Mouse (Mus musculus): ENCODE data around the gene Cox14. TPM values are rescaled to one million over a fixed set of nuclear protein-coding genes. Genes with fewer than 3 reads are reported as not detected.

The Cox14 gene
- polyA plus RNA-seq, 1 experiment from 2014 or later, result 164 TPM

DNA sequence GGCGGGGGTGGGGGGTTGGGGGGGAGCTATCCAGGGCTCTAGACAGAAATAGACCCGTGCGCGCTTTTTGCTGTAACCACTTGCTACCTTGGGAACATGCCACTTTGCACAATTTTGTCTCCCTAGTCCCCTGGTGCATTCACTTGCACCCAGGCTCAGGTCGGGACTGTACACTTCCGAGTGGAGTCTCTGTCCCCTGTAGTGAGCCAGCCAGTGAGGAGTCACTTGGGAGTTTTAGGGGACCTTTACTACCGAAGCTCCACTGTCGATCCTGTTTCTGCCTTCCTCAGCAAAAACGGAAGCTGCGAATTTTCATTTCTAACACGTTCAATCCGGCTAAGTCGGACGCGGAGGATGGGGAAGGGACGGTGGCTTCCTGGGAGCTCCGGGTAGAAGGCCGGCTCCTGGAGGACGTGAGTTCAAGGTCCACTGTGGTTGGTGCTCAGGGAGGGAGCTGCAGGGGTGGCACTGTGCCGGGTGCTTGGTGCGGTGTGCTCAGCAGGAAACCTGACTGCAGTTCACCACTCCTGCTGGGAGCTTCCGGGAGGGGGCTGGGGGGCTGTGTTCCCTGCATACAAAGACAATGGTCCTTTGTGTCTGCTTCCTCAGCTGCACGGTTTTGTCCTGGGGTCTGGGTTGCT lies 21.3 kb upstream of the Cox14 start:
- peak overlapping the region; percentile 50 for H3K9ac ChIP-seq (replicated peaks; ENCODE audit: low read depth, low read length)
- 21% methylated on average over 23 of the region's 23 CpGs for WGBS
- peak overlapping the region; percentile 68 for H3K4me3 ChIP-seq (replicated peaks; ENCODE audit: low read length)
- H3K4me2 ChIP-seq (ENCODE audit: low read length), result peak overlapping the region; percentile 83
- ATAC-seq, result no peak
- H3K4me1 ChIP-seq (replicated peaks; ENCODE audit: control insufficient read depth, insufficient read depth, low read length), result peaks cover 34% of the 10 kb centered on the region
- peaks cover 20% of the 10 kb centered on the region for H3K36me3 ChIP-seq (ENCODE audit: control insufficient read depth, insufficient read depth)
- no peaks in the 10 kb centered on the region for H3K27me3 ChIP-seq (replicated peaks; ENCODE audit: control insufficient read depth, insufficient read depth, low read length)
- no peaks in the 10 kb centered on the region for H3K9me3 ChIP-seq (ENCODE audit: control insufficient read depth, low read length)
- H3K27ac ChIP-seq (ENCODE audit: low read length), result peak overlapping the region; percentile 61

DNA sequence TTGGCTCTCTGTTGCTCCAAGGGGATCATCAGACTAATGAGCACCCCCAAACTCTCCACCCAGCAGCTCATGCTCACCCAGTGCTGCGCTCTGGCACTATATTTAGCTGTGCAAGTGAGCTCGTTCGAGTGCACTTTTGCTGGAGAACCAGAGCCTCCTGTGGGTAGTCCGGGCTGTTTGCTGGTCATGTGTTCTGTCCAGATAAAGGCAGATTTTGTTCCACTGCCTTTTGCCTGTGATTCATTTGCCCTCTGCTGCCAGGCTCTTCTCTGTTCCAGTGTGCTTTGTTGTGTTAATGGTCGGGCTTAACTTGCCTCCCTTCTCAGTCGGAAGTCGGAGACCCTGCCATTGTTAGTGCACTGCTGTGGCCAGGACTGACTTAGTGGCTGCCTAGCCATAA lies 20.5 kb upstream of the Cox14 start:
- 29% methylated on average over 7 of the region's 7 CpGs for WGBS
- ATAC-seq, result no peak
- no peaks in the 10 kb centered on the region for H3K27me3 ChIP-seq (replicated peaks; ENCODE audit: control insufficient read depth, insufficient read depth, low read length)
- H3K9me3 ChIP-seq (ENCODE audit: control insufficient read depth, low read length), result no peaks in the 10 kb centered on the region
- H3K9ac ChIP-seq (replicated peaks; ENCODE audit: low read depth, low read length), result no peak overlapping the region
- H3K27ac ChIP-seq (ENCODE audit: low read length), result peak overlapping the region; percentile 61
- peak overlapping the region; percentile 68; the same call in 1 of the 2 replicates for H3K4me3 ChIP-seq (replicated peaks; ENCODE audit: low read length)
- peaks cover 34% of the 10 kb centered on the region for H3K4me1 ChIP-seq (replicated peaks; ENCODE audit: control insufficient read depth, insufficient read depth, low read length)
- peaks cover 25% of the 10 kb centered on the region for H3K36me3 ChIP-seq (ENCODE audit: control insufficient read depth, insufficient read depth)
- H3K4me2 ChIP-seq (ENCODE audit: low read length), result peak overlapping the region; percentile 83

DNA sequence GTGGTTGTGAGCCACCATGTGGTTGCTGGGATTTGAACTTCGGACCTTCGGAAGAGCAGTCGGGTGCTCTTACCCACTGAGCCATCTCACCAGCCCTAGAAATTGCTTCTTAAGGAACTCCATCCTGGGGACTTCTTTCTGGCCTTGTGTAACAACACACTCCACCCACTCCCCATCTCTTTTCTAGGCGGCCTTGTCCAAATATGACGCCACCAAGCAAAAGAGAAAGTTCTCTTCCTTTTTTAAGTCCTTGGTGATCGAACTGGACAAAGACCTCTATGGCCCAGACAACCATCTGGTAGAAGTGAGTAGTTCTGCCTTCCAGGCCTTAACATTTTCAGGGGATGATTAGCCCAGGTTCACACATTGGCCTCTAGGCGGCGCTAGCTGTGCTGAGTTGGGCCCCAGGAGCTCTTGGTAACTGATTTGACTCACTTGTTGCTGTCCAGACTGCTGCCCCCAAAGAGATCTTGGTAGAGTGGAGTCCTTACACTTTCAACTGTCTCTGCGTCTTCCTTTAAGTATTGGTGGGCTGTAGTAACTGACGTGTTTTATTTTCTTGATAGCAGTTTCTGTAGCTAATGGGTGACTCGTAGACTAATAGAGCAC lies 19.9 kb upstream of the Cox14 start, which contains the start of gene Gm17349:
Gm17349 (minus strand) TSS at position 51 of the 609 bp plus-strand sequence.
- Histone ChIP-seq H3K9me3 (ENCODE audit: control insufficient read depth, low read length) (no peaks in the 10 kb centered on the region), H3K36me3 (ENCODE audit: control insufficient read depth, insufficient read depth) (peaks cover 30% of the 10 kb centered on the region), H3K27me3 (replicated peaks; ENCODE audit: control insufficient read depth, insufficient read depth, low read length) (no peaks in the 10 kb centered on the region), H3K4me2 (ENCODE audit: low read length) (peak within 1 kb of the TSS; percentile 83), H3K27ac (ENCODE audit: low read length) (peak within 1 kb of the TSS; percentile 61), H3K4me1 (replicated peaks; ENCODE audit: control insufficient read depth, insufficient read depth, low read length) (peaks cover 34% of the 10 kb centered on the region), H3K9ac (replicated peaks; ENCODE audit: low read depth, low read length) (peak within 1 kb of the TSS; percentile 50), H3K4me3 (replicated peaks; ENCODE audit: low read length) (peak within 1 kb of the TSS; percentile 68)
- ATAC-seq, result no peak
- WGBS, result 63% methylated on average over 11 of the region's 11 CpGs

DNA sequence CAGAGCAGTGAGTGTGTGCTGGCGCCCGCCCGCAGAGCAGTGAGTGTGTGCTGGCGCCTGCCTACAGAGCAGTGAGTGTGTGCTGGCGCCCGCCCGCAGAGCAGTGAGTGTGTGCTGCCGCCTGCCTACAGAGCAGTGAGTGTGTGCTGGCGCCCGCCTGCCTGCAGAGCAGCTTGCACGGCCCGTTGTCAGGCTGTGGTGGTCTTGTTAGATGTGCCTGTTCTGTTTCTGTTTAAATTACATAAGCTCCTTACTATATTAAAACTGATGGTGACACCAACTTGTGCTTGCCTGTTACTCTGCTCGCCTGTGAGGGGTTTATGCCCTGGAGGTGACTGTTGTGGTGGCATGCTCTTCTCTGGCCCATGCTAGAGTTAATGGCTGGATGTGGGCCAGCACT lies 17.2 kb upstream of the Cox14 start:
- 93% methylated on average over 13 of the region's 13 CpGs for whole genome bisulfite sequencing
- peaks cover 20% of the 10 kb centered on the region for H3K4me1 ChIP-seq (replicated peaks; ENCODE audit: control insufficient read depth, insufficient read depth, low read length)
- H3K4me3 ChIP-seq (replicated peaks; ENCODE audit: low read length), result no peak overlapping the region
- H3K36me3 ChIP-seq (ENCODE audit: control insufficient read depth, insufficient read depth), result peaks cover 51% of the 10 kb centered on the region
- no peaks in the 10 kb centered on the region for H3K9me3 ChIP-seq (ENCODE audit: control insufficient read depth, low read length)
- H3K27ac ChIP-seq (ENCODE audit: low read length), result no peak overlapping the region
- H3K27me3 ChIP-seq (replicated peaks; ENCODE audit: control insufficient read depth, insufficient read depth, low read length), result no peaks in the 10 kb centered on the region
- no peak for ATAC-seq
- H3K9ac ChIP-seq (replicated peaks; ENCODE audit: low read depth, low read length), result no peak overlapping the region
- H3K4me2 ChIP-seq (ENCODE audit: low read length), result no peak overlapping the region

DNA sequence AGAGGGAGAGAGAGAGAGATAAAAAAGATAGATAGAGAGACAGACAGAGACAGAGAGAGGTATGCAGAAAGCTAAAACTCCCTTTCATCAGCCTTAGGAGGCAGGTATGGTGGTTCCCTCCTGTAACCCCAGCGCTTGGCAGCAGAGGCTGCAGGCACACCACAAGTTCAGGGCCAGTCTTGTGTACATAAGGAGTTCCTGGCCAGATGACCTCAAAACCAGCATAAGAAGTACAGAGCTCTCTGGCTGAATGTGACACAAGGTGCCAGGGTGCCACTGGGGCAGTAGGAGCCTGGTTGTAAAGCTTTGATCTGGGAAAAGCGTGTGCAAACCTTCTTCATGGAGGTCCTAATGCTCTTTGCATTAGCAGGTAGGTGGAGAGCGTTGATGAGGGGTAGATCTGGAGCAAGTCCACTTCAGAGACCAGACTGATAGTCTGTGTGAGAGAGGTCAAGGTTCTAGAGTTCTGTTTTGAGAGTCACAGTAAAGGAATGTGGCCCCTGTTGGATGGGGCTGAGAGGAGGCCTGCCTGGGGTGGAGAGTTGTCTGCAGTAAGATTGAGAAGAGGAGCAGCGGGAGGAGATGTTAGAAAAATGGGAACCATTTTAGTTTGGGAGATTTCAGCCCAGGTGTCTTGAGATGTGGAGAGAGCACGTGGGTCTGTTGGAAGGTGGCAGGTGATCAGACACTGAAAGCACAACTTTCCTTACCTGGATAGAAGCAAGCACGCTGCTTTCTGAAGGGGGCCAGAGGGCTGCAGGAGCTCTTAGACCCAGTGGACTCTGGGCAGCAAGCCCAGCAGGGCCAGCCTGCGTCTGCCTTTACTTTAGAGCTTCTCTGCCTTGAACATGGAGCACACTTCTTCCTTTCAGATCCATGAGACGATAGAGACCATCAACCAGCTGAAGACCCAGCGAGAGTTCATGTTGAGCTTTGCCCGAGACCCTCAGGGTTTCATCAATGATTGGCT lies 14.9 kb upstream of the Cox14 start:
- H3K4me2 ChIP-seq (ENCODE audit: low read length), result no peak overlapping the region
- ATAC-seq, result no peak
- H3K4me3 ChIP-seq (replicated peaks; ENCODE audit: low read length), result no peak overlapping the region
- no peak overlapping the region for H3K27ac ChIP-seq (ENCODE audit: low read length)
- no peak overlapping the region for H3K9ac ChIP-seq (replicated peaks; ENCODE audit: low read depth, low read length)
- no peaks in the 10 kb centered on the region for H3K27me3 ChIP-seq (replicated peaks; ENCODE audit: control insufficient read depth, insufficient read depth, low read length)
- 95% methylated on average over 10 of the region's 10 CpGs for WGBS
- peaks cover 59% of the 10 kb centered on the region for H3K36me3 ChIP-seq (ENCODE audit: control insufficient read depth, insufficient read depth)
- H3K9me3 ChIP-seq (ENCODE audit: control insufficient read depth, low read length), result no peaks in the 10 kb centered on the region
- peaks cover 8% of the 10 kb centered on the region for H3K4me1 ChIP-seq (replicated peaks; ENCODE audit: control insufficient read depth, insufficient read depth, low read length)

DNA sequence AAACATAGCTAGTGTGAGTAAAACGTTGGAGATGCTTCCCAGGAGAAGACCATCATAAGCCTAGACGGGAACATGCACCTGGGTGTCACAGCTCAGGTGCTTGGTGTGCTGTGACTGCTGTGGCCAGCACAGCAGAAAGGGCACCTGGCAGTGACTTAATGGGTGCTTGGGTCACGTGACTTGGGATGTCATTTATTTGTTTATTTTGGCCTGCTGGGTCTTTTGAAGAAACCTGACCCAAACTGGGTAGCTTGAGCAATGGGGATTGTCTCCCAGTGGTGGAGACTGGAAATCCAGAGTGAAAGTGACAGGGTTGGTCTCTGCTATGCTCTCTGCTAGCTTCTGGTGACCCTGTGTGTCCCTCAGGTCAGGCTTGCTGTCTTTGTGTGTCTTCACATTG lies 13.9 kb upstream of the Cox14 start:
- peaks cover 59% of the 10 kb centered on the region for H3K36me3 ChIP-seq (ENCODE audit: control insufficient read depth, insufficient read depth)
- no peaks in the 10 kb centered on the region for H3K9me3 ChIP-seq (ENCODE audit: control insufficient read depth, low read length)
- H3K9ac ChIP-seq (replicated peaks; ENCODE audit: low read depth, low read length), result no peak overlapping the region
- WGBS, result 80% methylated on average over 3 of the region's 3 CpGs
- no peak for ATAC-seq
- H3K4me3 ChIP-seq (replicated peaks; ENCODE audit: low read length), result no peak overlapping the region
- H3K27me3 ChIP-seq (replicated peaks; ENCODE audit: control insufficient read depth, insufficient read depth, low read length), result no peaks in the 10 kb centered on the region
- no peak overlapping the region for H3K27ac ChIP-seq (ENCODE audit: low read length)
- H3K4me1 ChIP-seq (replicated peaks; ENCODE audit: control insufficient read depth, insufficient read depth, low read length), result peaks cover 16% of the 10 kb centered on the region
- H3K4me2 ChIP-seq (ENCODE audit: low read length), result no peak overlapping the region

DNA sequence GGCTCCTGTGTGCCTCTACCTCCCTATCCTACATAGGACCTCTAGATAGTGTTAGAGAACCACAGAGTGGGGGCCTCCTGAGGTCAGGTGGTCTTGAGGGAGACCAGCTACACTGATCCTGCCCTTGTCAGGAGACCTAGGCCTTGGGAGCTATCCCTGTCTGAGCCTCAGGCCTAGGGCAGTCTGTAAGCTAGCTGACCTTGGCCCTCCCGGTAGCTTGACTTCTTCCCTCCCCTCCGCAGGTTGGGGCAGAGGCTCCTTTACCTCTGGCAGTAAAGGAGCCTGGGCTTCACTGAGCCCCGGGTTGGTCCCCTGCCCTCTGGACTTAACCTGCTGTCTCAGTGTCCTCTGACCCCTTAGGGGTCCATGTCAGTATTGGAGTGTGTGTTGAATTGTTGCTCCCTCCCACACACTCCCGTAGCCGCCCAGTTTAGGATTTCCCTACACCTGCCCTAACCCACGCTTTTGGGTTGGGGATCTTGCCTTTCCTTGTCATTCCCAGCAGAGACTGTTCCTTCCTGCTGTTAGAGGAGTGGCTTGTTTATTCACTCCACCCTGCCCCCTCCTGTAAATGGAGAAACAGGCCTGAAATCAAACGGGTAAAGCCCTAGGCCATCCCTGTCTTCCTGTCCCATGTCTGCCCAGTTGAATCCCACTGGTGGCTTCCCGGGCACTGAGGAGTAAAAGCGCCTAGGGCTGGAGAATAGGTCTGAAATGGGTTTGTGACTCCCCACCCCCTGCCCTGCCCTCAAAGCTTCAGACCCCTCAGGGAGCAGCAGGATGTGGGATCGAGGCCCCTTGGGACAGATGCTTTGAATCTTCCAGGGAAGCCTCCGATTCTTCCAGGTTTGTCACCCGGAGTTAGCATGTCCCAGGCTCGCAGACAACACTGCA lies 12.5 kb upstream of the Cox14 start:
- no peak overlapping the region for H3K4me2 ChIP-seq (ENCODE audit: low read length)
- H3K36me3 ChIP-seq (ENCODE audit: control insufficient read depth, insufficient read depth), result peaks cover 49% of the 10 kb centered on the region
- H3K27ac ChIP-seq (ENCODE audit: low read length), result no peak overlapping the region

DNA sequence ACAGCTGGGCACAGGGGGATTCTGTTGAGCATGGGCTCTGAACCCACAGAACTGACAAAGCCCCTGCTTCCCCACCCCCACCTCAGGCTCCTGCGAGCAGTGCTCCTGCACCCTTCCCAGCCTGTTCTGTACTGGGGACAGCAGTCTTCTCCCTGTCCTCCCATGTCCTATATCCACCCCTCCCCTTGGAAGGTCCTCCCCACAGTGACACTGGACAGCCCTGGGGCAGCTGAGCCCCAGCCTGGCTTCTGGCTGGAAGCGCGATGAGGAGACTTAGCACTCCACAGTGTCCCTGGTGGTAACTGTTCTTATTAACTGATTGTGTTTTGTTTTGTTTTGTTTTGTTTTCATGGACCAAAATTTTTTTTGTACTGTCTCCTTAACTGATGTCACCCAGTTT lies 11.8 kb upstream of the Cox14 start:
- no peak overlapping the region for H3K9ac ChIP-seq (replicated peaks; ENCODE audit: low read depth, low read length)
- no peak overlapping the region for H3K4me2 ChIP-seq (ENCODE audit: low read length)
- no peaks in the 10 kb centered on the region for H3K9me3 ChIP-seq (ENCODE audit: control insufficient read depth, low read length)
- no peak overlapping the region for H3K4me3 ChIP-seq (replicated peaks; ENCODE audit: low read length)
- no peaks in the 10 kb centered on the region for H3K27me3 ChIP-seq (replicated peaks; ENCODE audit: control insufficient read depth, insufficient read depth, low read length)
- ATAC-seq, result no peak
- peaks cover 25% of the 10 kb centered on the region for H3K4me1 ChIP-seq (replicated peaks; ENCODE audit: control insufficient read depth, insufficient read depth, low read length)
- 79% methylated on average over 3 of the region's 3 CpGs for WGBS
- H3K36me3 ChIP-seq (ENCODE audit: control insufficient read depth, insufficient read depth), result peaks cover 44% of the 10 kb centered on the region
- peak overlapping the region; percentile 33 for H3K27ac ChIP-seq (ENCODE audit: low read length)

More for the DNA sequence above, 12.5 kb upstream of the Cox14 start:
- no peak for ATAC-seq
- whole genome bisulfite sequencing, result 78% methylated on average over 13 of the region's 13 CpGs
- Histone ChIP-seq H3K27me3 (replicated peaks; ENCODE audit: control insufficient read depth, insufficient read depth, low read length) (no peaks in the 10 kb centered on the region), H3K4me3 (replicated peaks; ENCODE audit: low read length) (no peak overlapping the region), H3K4me1 (replicated peaks; ENCODE audit: control insufficient read depth, insufficient read depth, low read length) (peaks cover 25% of the 10 kb centered on the region), H3K9me3 (ENCODE audit: control insufficient read depth, low read length) (no peaks in the 10 kb centered on the region), H3K9ac (replicated peaks; ENCODE audit: low read depth, low read length) (no peak overlapping the region)
